Mouse (Mus musculus) cerebellum, adult (tissue): ENCODE measurements around the gene Mettl17.
A peak's percentile ranks its signal among the peaks of the same experiment; 100 is the strongest.
"Not testable (repeated sequence)": the region's sequence is repeated elsewhere in the genome, so short reads cannot be mapped to it uniquely, and the experiment has no call there.

Experiments
- ATAC-seq: cut with Nextera tagmentation; 2 replicates; pipeline ENCODE4 v1.9.2; 2017; ENCODE audit warnings: mild to moderate bottlenecking, moderate library complexity, mixed read lengths; ENCODE audit not compliant: insufficient number of reproducible peaks, low FRiP score, low TSS enrichment

Gene Mettl17

GRCm38 (mm10) chr14:51884598-51885331, at the start of gene Mettl17:
Gene Mettl17 (plus strand): TSS chr14:51884842.
- ATAC-seq: peak; percentile 100

- not testable (repeated sequence) for ATAC-seq
These were observed 46.2 kb upstream of the Mettl17 start for GRCm38 (mm10) chr14:51838480-51838879.

- ATAC-seq: no peak
These were observed 42.4 kb upstream of the Mettl17 start for GRCm38 (mm10) chr14:51842250-51842649.

GRCm38 (mm10) chr14:51842781-51843180, 41.9 kb upstream of the Mettl17 start:
- ATAC-seq: no peak

- ATAC-seq: no peak
These were observed 40.8 kb upstream of the Mettl17 start for GRCm38 (mm10) chr14:51843882-51844281.

- no peak for ATAC-seq
These were observed 38.1 kb upstream of the Mettl17 start for GRCm38 (mm10) chr14:51846566-51846965.

- ATAC-seq: not testable (repeated sequence)
These were observed 33.6 kb upstream of the Mettl17 start for GRCm38 (mm10) chr14:51851006-51851405.

GRCm38 (mm10) chr14:51853399-51853798, 31.2 kb upstream of the Mettl17 start, which contains the start of gene Ear6:
Gene Ear6 (plus strand): TSS chr14:51853699.
- ATAC-seq: no peak

- not testable (repeated sequence) for ATAC-seq
These were observed 29.4 kb upstream of the Mettl17 start for GRCm38 (mm10) chr14:51855280-51855679.

- ATAC-seq: not testable (repeated sequence)
These were observed 21.0 kb upstream of the Mettl17 start for GRCm38 (mm10) chr14:51863603-51864002.

GRCm38 (mm10) chr14:51870756-51871155, 13.9 kb upstream of the Mettl17 start:
- ATAC-seq: no peak

- ATAC-seq: no peak
These were observed 12.9 kb upstream of the Mettl17 start for GRCm38 (mm10) chr14:51871741-51872140.

GRCm38 (mm10) chr14:51877517-51877916, 7.1 kb upstream of the Mettl17 start:
- ATAC-seq: no peak

GRCm38 (mm10) chr14:51883527-51884030, 1.1 kb upstream of the Mettl17 start:
- ATAC-seq: no peak

- ATAC-seq: no peak
These were observed 554 bp upstream of the Mettl17 start for GRCm38 (mm10) chr14:51884031-51884544.

- no peak for ATAC-seq
These were observed 1.4 kb downstream of the Mettl17 start for GRCm38 (mm10) chr14:51886051-51886450.

- ATAC-seq: no peak
These were observed 5.2 kb downstream of the Mettl17 start for GRCm38 (mm10) chr14:51889833-51890232.

GRCm38 (mm10) chr14:51892191-51892939, 7.7 kb downstream of the Mettl17 start, which contains the start of gene Slc39a2:
Gene Slc39a2 (plus strand): TSS chr14:51892889.
- no peak for ATAC-seq

GRCm38 (mm10) chr14:51893094-51893794, 8.6 kb downstream of the Mettl17 start:
- no peak for ATAC-seq

GRCm38 (mm10) chr14:51893809-51894208, 9.2 kb downstream of the Mettl17 start:
- no peak for ATAC-seq
